Mouse (Mus musculus): ENCODE data around the gene Cgnl1. TPM values are rescaled to one million over a fixed set of nuclear protein-coding genes. Genes with fewer than 3 reads are reported as not detected.

Gene Cgnl1
- polyA plus RNA-seq, 1 experiment from 2014 or later = 25.3 TPM

- Histone ChIP-seq H3K36me3 (ENCODE audit: control insufficient read depth, insufficient read depth) (no peaks in the 10 kb centered on the region), H3K9ac (ENCODE audit: low read length) (no peak overlapping the region), H3K27ac (ENCODE audit: low read length) (no peak overlapping the region), H3K4me2 (ENCODE audit: low read depth, low read length) (no peak overlapping the region), H3K4me1 (ENCODE audit: control insufficient read depth, insufficient read depth, low read length) (peaks cover 14% of the 10 kb centered on the region; the same call in 1 of the 2 replicates), H3K4me3 (ENCODE audit: low read length) (no peak overlapping the region), H3K9me3 (replicated peaks; ENCODE audit: control insufficient read depth, low read length) (peaks cover 7% of the 10 kb centered on the region; the same call in 1 of the 2 replicates), H3K27me3 (ENCODE audit: control insufficient read depth, insufficient read depth, low read length) (no peaks in the 10 kb centered on the region)
- ATAC-seq (replicated peaks; ENCODE audit: extremely low read depth, insufficient read depth, low FRiP score) = no peak
- WGBS = 48% methylated on average over 9 of the region's 9 CpGs
Observed at GRCm38 (mm10) chr9:71773563-71773962, 2.2 kb upstream of the Cgnl1 start.

GRCm38 (mm10) chr9:71772338-71772737 lies 936 bp upstream of the Cgnl1 start:
- Histone ChIP-seq H3K4me2 (ENCODE audit: low read depth, low read length) (no peak overlapping the region), H3K36me3 (ENCODE audit: control insufficient read depth, insufficient read depth) (no peaks in the 10 kb centered on the region), H3K4me3 (ENCODE audit: low read length) (no peak overlapping the region), H3K27me3 (ENCODE audit: control insufficient read depth, insufficient read depth, low read length) (no peaks in the 10 kb centered on the region), H3K9ac (ENCODE audit: low read length) (no peak overlapping the region), H3K4me1 (ENCODE audit: control insufficient read depth, insufficient read depth, low read length) (peaks cover 14% of the 10 kb centered on the region), H3K27ac (ENCODE audit: low read length) (no peak overlapping the region), H3K9me3 (replicated peaks; ENCODE audit: control insufficient read depth, low read length) (peaks cover 5% of the 10 kb centered on the region; the same call in 1 of the 2 replicates)
- WGBS = 74% methylated on average over 5 of the region's 5 CpGs
- ATAC-seq (replicated peaks; ENCODE audit: extremely low read depth, insufficient read depth, low FRiP score) = no peak

- peak overlapping the region; percentile 91 for H3K27ac ChIP-seq (ENCODE audit: low read length)
- peak overlapping the region; percentile 86 for H3K4me3 ChIP-seq (ENCODE audit: low read length)
- peak overlapping the region; percentile 91 for H3K9ac ChIP-seq (ENCODE audit: low read length)
- no peak; the same call in 1 of the 2 replicates for ATAC-seq (replicated peaks; ENCODE audit: extremely low read depth, insufficient read depth, low FRiP score)
- 1% methylated on average over 10 of the region's 10 CpGs for WGBS
- H3K4me1 ChIP-seq (ENCODE audit: control insufficient read depth, insufficient read depth, low read length) = peaks cover 17% of the 10 kb centered on the region
- 0 out of 2 replicates have a peak, but pooled peaks cover 2% of the 10 kb centered on the region for H3K9me3 ChIP-seq (replicated peaks; ENCODE audit: control insufficient read depth, low read length)
- no peaks in the 10 kb centered on the region for H3K27me3 ChIP-seq (ENCODE audit: control insufficient read depth, insufficient read depth, low read length)
- H3K36me3 ChIP-seq (ENCODE audit: control insufficient read depth, insufficient read depth) = peaks cover 2% of the 10 kb centered on the region; the same call in 1 of the 2 replicates
- peak overlapping the region; percentile 83 for H3K4me2 ChIP-seq (ENCODE audit: low read depth, low read length)
Observed at GRCm38 (mm10) chr9:71770484-71770883, 918 bp downstream of the Cgnl1 start.

GRCm38 (mm10) chr9:71769701-71770100 lies 1.7 kb downstream of the Cgnl1 start:
- peak overlapping the region; percentile 91 for H3K9ac ChIP-seq (ENCODE audit: low read length)
- 22% methylated on average over 9 of the region's 9 CpGs for WGBS
- H3K27me3 ChIP-seq (ENCODE audit: control insufficient read depth, insufficient read depth, low read length) = no peaks in the 10 kb centered on the region
- ATAC-seq (replicated peaks; ENCODE audit: extremely low read depth, insufficient read depth, low FRiP score) = no peak
- H3K4me2 ChIP-seq (ENCODE audit: low read depth, low read length) = peak overlapping the region; percentile 83
- peaks cover 20% of the 10 kb centered on the region for H3K4me1 ChIP-seq (ENCODE audit: control insufficient read depth, insufficient read depth, low read length)
- peak overlapping the region; percentile 86 for H3K4me3 ChIP-seq (ENCODE audit: low read length)
- H3K36me3 ChIP-seq (ENCODE audit: control insufficient read depth, insufficient read depth) = peaks cover 2% of the 10 kb centered on the region; the same call in 1 of the 2 replicates
- H3K9me3 ChIP-seq (replicated peaks; ENCODE audit: control insufficient read depth, low read length) = 0 out of 2 replicates have a peak, but pooled peaks cover 2% of the 10 kb centered on the region
- no peak overlapping the region for H3K27ac ChIP-seq (ENCODE audit: low read length)

GRCm38 (mm10) chr9:71768119-71768518 lies 3.3 kb downstream of the Cgnl1 start:
- H3K36me3 ChIP-seq (ENCODE audit: control insufficient read depth, insufficient read depth) = peaks cover 2% of the 10 kb centered on the region; the same call in 1 of the 2 replicates
- WGBS = 88% methylated on average over 1 of the region's 1 CpGs
- ATAC-seq (replicated peaks; ENCODE audit: extremely low read depth, insufficient read depth, low FRiP score) = no peak
- no peak overlapping the region for H3K27ac ChIP-seq (ENCODE audit: low read length)
- H3K4me2 ChIP-seq (ENCODE audit: low read depth, low read length) = peak overlapping the region; percentile 83; the same call in 1 of the 2 replicates
- H3K9ac ChIP-seq (ENCODE audit: low read length) = no peak overlapping the region
- H3K27me3 ChIP-seq (ENCODE audit: control insufficient read depth, insufficient read depth, low read length) = no peaks in the 10 kb centered on the region
- H3K9me3 ChIP-seq (replicated peaks; ENCODE audit: control insufficient read depth, low read length) = 0 out of 2 replicates have a peak, but pooled peaks cover 2% of the 10 kb centered on the region
- H3K4me3 ChIP-seq (ENCODE audit: low read length) = peak overlapping the region; percentile 6; the same call in 1 of the 2 replicates
- peaks cover 28% of the 10 kb centered on the region for H3K4me1 ChIP-seq (ENCODE audit: control insufficient read depth, insufficient read depth, low read length)

GRCm38 (mm10) chr9:71766902-71767301 lies 4.5 kb downstream of the Cgnl1 start:
- no peak overlapping the region for H3K4me2 ChIP-seq (ENCODE audit: low read depth, low read length)
- peaks cover under 1% of the 10 kb centered on the region; the same call in 1 of the 2 replicates for H3K9me3 ChIP-seq (replicated peaks; ENCODE audit: control insufficient read depth, low read length)
- H3K27ac ChIP-seq (ENCODE audit: low read length) = no peak overlapping the region
- no peak for ATAC-seq (replicated peaks; ENCODE audit: extremely low read depth, insufficient read depth, low FRiP score)
- H3K4me3 ChIP-seq (ENCODE audit: low read length) = no peak overlapping the region
- H3K36me3 ChIP-seq (ENCODE audit: control insufficient read depth, insufficient read depth) = peaks cover 4% of the 10 kb centered on the region
- H3K9ac ChIP-seq (ENCODE audit: low read length) = no peak overlapping the region
- H3K4me1 ChIP-seq (ENCODE audit: control insufficient read depth, insufficient read depth, low read length) = peaks cover 30% of the 10 kb centered on the region
- WGBS = 65% methylated on average over 2 of the region's 2 CpGs
- H3K27me3 ChIP-seq (ENCODE audit: control insufficient read depth, insufficient read depth, low read length) = no peaks in the 10 kb centered on the region

- H3K36me3 ChIP-seq (ENCODE audit: control insufficient read depth, insufficient read depth) = peaks cover 7% of the 10 kb centered on the region
- H3K27me3 ChIP-seq (ENCODE audit: control insufficient read depth, insufficient read depth, low read length) = no peaks in the 10 kb centered on the region
- H3K4me3 ChIP-seq (ENCODE audit: low read length) = no peak overlapping the region
- no peak overlapping the region for H3K4me2 ChIP-seq (ENCODE audit: low read depth, low read length)
- peaks cover 4% of the 10 kb centered on the region; the same call in 1 of the 2 replicates for H3K9me3 ChIP-seq (replicated peaks; ENCODE audit: control insufficient read depth, low read length)
- 82% methylated on average over 8 of the region's 8 CpGs for WGBS
- no peak overlapping the region for H3K9ac ChIP-seq (ENCODE audit: low read length)
- peaks cover 28% of the 10 kb centered on the region for H3K4me1 ChIP-seq (ENCODE audit: control insufficient read depth, insufficient read depth, low read length)
- H3K27ac ChIP-seq (ENCODE audit: low read length) = no peak overlapping the region
- ATAC-seq (replicated peaks; ENCODE audit: extremely low read depth, insufficient read depth, low FRiP score) = no peak
Observed at GRCm38 (mm10) chr9:71766306-71766705, 5.1 kb downstream of the Cgnl1 start.

- Histone ChIP-seq H3K4me3 (ENCODE audit: low read length) (no peak overlapping the region), H3K4me2 (ENCODE audit: low read depth, low read length) (no peak overlapping the region), H3K27me3 (ENCODE audit: control insufficient read depth, insufficient read depth, low read length) (no peaks in the 10 kb centered on the region), H3K9ac (ENCODE audit: low read length) (no peak overlapping the region), H3K27ac (ENCODE audit: low read length) (no peak overlapping the region), H3K36me3 (ENCODE audit: control insufficient read depth, insufficient read depth) (peaks cover 7% of the 10 kb centered on the region), H3K9me3 (replicated peaks; ENCODE audit: control insufficient read depth, low read length) (peaks cover 4% of the 10 kb centered on the region; the same call in 1 of the 2 replicates), H3K4me1 (ENCODE audit: control insufficient read depth, insufficient read depth, low read length) (peaks cover 38% of the 10 kb centered on the region)
- ATAC-seq (replicated peaks; ENCODE audit: extremely low read depth, insufficient read depth, low FRiP score) = no peak
- 76% methylated on average over 11 of the region's 11 CpGs for WGBS
Observed at GRCm38 (mm10) chr9:71764551-71764950, 6.9 kb downstream of the Cgnl1 start.

GRCm38 (mm10) chr9:71763273-71763672 lies 8.1 kb downstream of the Cgnl1 start:
- H3K9me3 ChIP-seq (replicated peaks; ENCODE audit: control insufficient read depth, low read length) = peaks cover 4% of the 10 kb centered on the region; the same call in 1 of the 2 replicates
- H3K4me3 ChIP-seq (ENCODE audit: low read length) = no peak overlapping the region
- peaks cover 41% of the 10 kb centered on the region for H3K4me1 ChIP-seq (ENCODE audit: control insufficient read depth, insufficient read depth, low read length)
- no peak for ATAC-seq (replicated peaks; ENCODE audit: extremely low read depth, insufficient read depth, low FRiP score)
- H3K36me3 ChIP-seq (ENCODE audit: control insufficient read depth, insufficient read depth) = peaks cover 7% of the 10 kb centered on the region
- no peak overlapping the region for H3K4me2 ChIP-seq (ENCODE audit: low read depth, low read length)
- H3K27me3 ChIP-seq (ENCODE audit: control insufficient read depth, insufficient read depth, low read length) = no peaks in the 10 kb centered on the region
- WGBS = 30% methylated on average over 1 of the region's 1 CpGs
- no peak overlapping the region for H3K27ac ChIP-seq (ENCODE audit: low read length)
- H3K9ac ChIP-seq (ENCODE audit: low read length) = no peak overlapping the region
